Comparison of ENCODE assay signal across 16 mouse cellular contexts in genomic region chr11:87589605-87590004, GRCm38 (mm10). TPM values are rescaled to one million over a fixed set of nuclear protein-coding genes. Genes with fewer than 3 reads are reported as not detected.
DNase-seq lines count a peak whose midpoint lies in the region; ATAC-seq lines count a peak whose summit lies in the region.
"Had no signal": no experiment of that assay in that cellular context is flagged by ENCODE, and none has a peak within 500 bp of the region (broad histone marks: within the 10 kb centered on the region; RNA-seq: fewer than 3 reads in every experiment).

No protein-coding gene starts in this region.

- ATAC-seq in megakaryocyte, adult 5-6 weeks (ENCODE audit: poor library complexity, severe bottlenecking), result no peak
- ATAC-seq in hindbrain, embryonic 13.5 days (ENCODE audit: low FRiP score), result no peak
- no peak for ATAC-seq in neural tube, embryonic 13.5 days (ENCODE audit: low read depth)
- no peak for ATAC-seq in granulocyte monocyte progenitor cell, adult 5-6 weeks (replicated peaks; ENCODE audit: poor library complexity, severe bottlenecking)

- no peaks in the 10 kb centered on the region for H3K27me3 ChIP-seq in heart, embryonic 10.5 days (ENCODE audit: insufficient read depth, poor library complexity, severe bottlenecking)
- peaks cover 3% of the 10 kb centered on the region for H3K27me3 ChIP-seq in megakaryocyte, embryonic 14.5 days (replicated peaks)
- no peaks in the 10 kb centered on the region for H3K27me3 ChIP-seq in hindbrain, embryonic 13.5 days
- H3K27me3 ChIP-seq in neural tube, embryonic 13.5 days, result no peaks in the 10 kb centered on the region
- H3K27me3 ChIP-seq: CH12.LX had no signal

- WGBS in heart, embryonic 10.5 days, result 83% methylated on average over 8 of the region's 8 CpGs
- 89% methylated on average over 8 of the region's 8 CpGs for WGBS in hindbrain, embryonic 13.5 days
- 95% methylated on average over 8 of the region's 8 CpGs for WGBS in neural tube, embryonic 13.5 days

- no peak overlapping the region for H3K27ac ChIP-seq in heart, embryonic 10.5 days
- no peak overlapping the region for H3K27ac ChIP-seq in hindbrain, embryonic 13.5 days
- no peak overlapping the region for H3K27ac ChIP-seq in neural tube, embryonic 13.5 days (replicated peaks)

- DNase-seq in heart, embryonic 10.5 days (ENCODE audit: low spot score), result no peak
- DNase-seq in heart, adult 8-10 months (ENCODE audit: low spot score), result no peak
- no peak for DNase-seq in adrenal gland, postnatal 25 days
- DNase-seq: cerebellum, postnatal 36 days; kidney, adult 18-20 months; layer of hippocampus, adult 9-11 months; thymus, postnatal 25 days had no signal

- peaks cover 10% of the 10 kb centered on the region for H3K36me3 ChIP-seq in heart, embryonic 10.5 days
- H3K36me3 ChIP-seq in megakaryocyte, embryonic 14.5 days (replicated peaks; ENCODE audit: low read length), result peaks cover 11% of the 10 kb centered on the region
- no peaks in the 10 kb centered on the region; the same call in 1 of the 2 replicates for H3K36me3 ChIP-seq in hindbrain, embryonic 13.5 days
- 0 out of 2 replicates have a peak, but pooled peaks cover 7% of the 10 kb centered on the region for H3K36me3 ChIP-seq in neural tube, embryonic 13.5 days

- peak overlapping the region; percentile 29; the same call in 1 of the 2 replicates for H3K9ac ChIP-seq in hindbrain, embryonic 13.5 days
- 0 out of 2 replicates have a peak overlapping the region, but pooled peaks have one; percentile 96 for H3K9ac ChIP-seq in neural tube, embryonic 13.5 days

- H3K4me3 ChIP-seq in heart, embryonic 10.5 days, result 0 out of 2 replicates have a peak overlapping the region, but pooled peaks have one; percentile 67
- peak overlapping the region; percentile 39 for H3K4me3 ChIP-seq in megakaryocyte, embryonic 14.5 days (replicated peaks)
- H3K4me3 ChIP-seq in hindbrain, embryonic 13.5 days, result no peak overlapping the region
- no peak overlapping the region for H3K4me3 ChIP-seq in neural tube, embryonic 13.5 days

- H3K9me3 ChIP-seq in heart, embryonic 10.5 days, result no peaks in the 10 kb centered on the region
- H3K9me3 ChIP-seq in megakaryocyte, embryonic 14.5 days, result no peaks in the 10 kb centered on the region
- no peaks in the 10 kb centered on the region for H3K9me3 ChIP-seq in hindbrain, embryonic 13.5 days
- H3K9me3 ChIP-seq in neural tube, embryonic 13.5 days, result no peaks in the 10 kb centered on the region

- H3K4me2 ChIP-seq in hindbrain, embryonic 13.5 days, result peak overlapping the region; percentile 87; the same call in 1 of the 2 replicates
- peak overlapping the region; percentile 90 for H3K4me2 ChIP-seq in neural tube, embryonic 13.5 days

- H3K4me1 ChIP-seq in heart, embryonic 10.5 days, result peaks cover 48% of the 10 kb centered on the region
- H3K4me1 ChIP-seq in megakaryocyte, embryonic 14.5 days, result peaks cover 56% of the 10 kb centered on the region
- peaks cover 42% of the 10 kb centered on the region for H3K4me1 ChIP-seq in hindbrain, embryonic 13.5 days (replicated peaks)
- peaks cover 41% of the 10 kb centered on the region for H3K4me1 ChIP-seq in neural tube, embryonic 13.5 days (replicated peaks)

RNA-seq across cellular contexts. Expression of gene Mtmr4, which starts 2.4 kb away (rescaled TPM):
- 29.7 and 38.1 TPM in 2 replicates for polyA plus RNA-seq in heart, embryonic 10.5 days (2016; fragmentation: Nextera tagmentation; extraction: Ambion mirVana)
- total RNA-seq in heart, adult 8-10 months (2022), result 10 to 100 TPM; 20.6 to 25.1 (median 23.0) TPM
- 4.6 and 7.0 TPM in 2 replicates for polyA plus RNA-seq in megakaryocyte, embryonic 14.5 days (2012; ENCODE audit: insufficient read depth, low replicate concordance)
- total RNA-seq in megakaryocyte, adult 5-6 weeks (2015), result 14.6 and 18.2 TPM in 2 replicates
- total RNA-seq in megakaryocyte, adult 5-6 weeks (2017), result 25.9 and 28.1 TPM in 2 replicates
- polyA plus RNA-seq in hindbrain, embryonic 13.5 days (2015; fragmentation: Nextera tagmentation; extraction: Ambion mirVana), result 60.4 and 60.7 TPM in 2 replicates
- polyA plus RNA-seq in neural tube, embryonic 13.5 days (2015; fragmentation: Nextera tagmentation; extraction: Ambion mirVana), result 54.4 and 58.2 TPM in 2 replicates
- total RNA-seq in adrenal gland, postnatal 25 days (2021), result 25.3 and 33.2 TPM in 2 replicates
- total RNA-seq in granulocyte monocyte progenitor cell, adult 5-6 weeks (2014; fragmentation: Nextera tagmentation), result 25.2 and 25.4 TPM in 2 replicates
- total RNA-seq in granulocyte monocyte progenitor cell, adult 5-6 weeks (2017), result 20.3 and 22.6 TPM in 2 replicates

RNA-seq across cellular contexts. Expression of gene Sept4, which starts 20.9 kb away (rescaled TPM):
- 11.2 and 14.3 TPM in 2 replicates for polyA plus RNA-seq in heart, embryonic 10.5 days (2016; fragmentation: Nextera tagmentation; extraction: Ambion mirVana)
- 10 to 100 TPM; 36.5 to 54.5 (median 37.7) TPM for total RNA-seq in heart, adult 8-10 months (2022)
- not detected in 2 replicates for polyA plus RNA-seq in megakaryocyte, embryonic 14.5 days (2012; ENCODE audit: insufficient read depth, low replicate concordance)
- total RNA-seq in megakaryocyte, adult 5-6 weeks (2015), result 1.0 TPM in 1 of 2 replicates, not detected in the other
- total RNA-seq in megakaryocyte, adult 5-6 weeks (2017), result 0.26 and 4.6 TPM in 2 replicates
- 20.2 and 22.4 TPM in 2 replicates for polyA plus RNA-seq in hindbrain, embryonic 13.5 days (2015; fragmentation: Nextera tagmentation; extraction: Ambion mirVana)
- 21.9 and 27.2 TPM in 2 replicates for polyA plus RNA-seq in neural tube, embryonic 13.5 days (2015; fragmentation: Nextera tagmentation; extraction: Ambion mirVana)
- total RNA-seq in adrenal gland, postnatal 25 days (2021), result 24.3 and 38.6 TPM in 2 replicates
- total RNA-seq in granulocyte monocyte progenitor cell, adult 5-6 weeks (2014; fragmentation: Nextera tagmentation), result 4.7 TPM in 1 of 2 replicates, not detected in the other
- 1.3 TPM in 1 of 2 replicates, not detected in the other for total RNA-seq in granulocyte monocyte progenitor cell, adult 5-6 weeks (2017)

RNA-seq across cellular contexts. Expression of gene Gm11492, which starts 23.2 kb away (rescaled TPM):
- polyA plus RNA-seq in heart, embryonic 10.5 days (2016; fragmentation: Nextera tagmentation; extraction: Ambion mirVana), result not detected in 2 replicates
- total RNA-seq in heart, adult 8-10 months (2022), result not detected
- polyA plus RNA-seq in megakaryocyte, embryonic 14.5 days (2012; ENCODE audit: insufficient read depth, low replicate concordance), result not detected in 2 replicates
- total RNA-seq in megakaryocyte, adult 5-6 weeks (2015), result not detected in 2 replicates
- total RNA-seq in megakaryocyte, adult 5-6 weeks (2017), result not detected in 2 replicates
- polyA plus RNA-seq in hindbrain, embryonic 13.5 days (2015; fragmentation: Nextera tagmentation; extraction: Ambion mirVana), result not detected in 2 replicates
- polyA plus RNA-seq in neural tube, embryonic 13.5 days (2015; fragmentation: Nextera tagmentation; extraction: Ambion mirVana), result not detected in 2 replicates
- not detected in 2 replicates for total RNA-seq in adrenal gland, postnatal 25 days (2021)
- total RNA-seq in granulocyte monocyte progenitor cell, adult 5-6 weeks (2014; fragmentation: Nextera tagmentation), result not detected in 2 replicates
- not detected in 2 replicates for total RNA-seq in granulocyte monocyte progenitor cell, adult 5-6 weeks (2017)
- total RNA-seq: CH12.LX had no signal
- polyA plus RNA-seq: brain, embryonic 14.5 days; frontal cortex, adult 2 months; limb, embryonic 14.5 days had no signal

RNA-seq across cellular contexts. Expression of gene Hsf5, which starts 27.4 kb away (rescaled TPM):
- 0.15 and 0.21 TPM in 2 replicates for polyA plus RNA-seq in heart, embryonic 10.5 days (2016; fragmentation: Nextera tagmentation; extraction: Ambion mirVana)
- total RNA-seq in heart, adult 8-10 months (2022), result under 1 TPM in 2 of 4 experiments, not detected in 2; 0.05 to 0.06 TPM
- not detected in 2 replicates for polyA plus RNA-seq in megakaryocyte, embryonic 14.5 days (2012; ENCODE audit: insufficient read depth, low replicate concordance)
- total RNA-seq in megakaryocyte, adult 5-6 weeks (2015), result 0.09 TPM in 1 of 2 replicates, not detected in the other
- 0.07 TPM in 1 of 2 replicates, not detected in the other for total RNA-seq in megakaryocyte, adult 5-6 weeks (2017)
- polyA plus RNA-seq in hindbrain, embryonic 13.5 days (2015; fragmentation: Nextera tagmentation; extraction: Ambion mirVana), result 0.51 and 0.63 TPM in 2 replicates
- polyA plus RNA-seq in neural tube, embryonic 13.5 days (2015; fragmentation: Nextera tagmentation; extraction: Ambion mirVana), result 0.59 and 0.63 TPM in 2 replicates
- 0.09 and 0.24 TPM in 2 replicates for total RNA-seq in adrenal gland, postnatal 25 days (2021)
- total RNA-seq in granulocyte monocyte progenitor cell, adult 5-6 weeks (2014; fragmentation: Nextera tagmentation), result not detected in 2 replicates
- total RNA-seq in granulocyte monocyte progenitor cell, adult 5-6 weeks (2017), result not detected in 2 replicates

Comparison
In these comparisons a context has a peak if more than half of its experiments do, and no peak if none do; other contexts are left out.
1. H3K4me3 ChIP-seq: peak in heart, embryonic 10.5 days (single experiment) and megakaryocyte, embryonic 14.5 days (single experiment); none in hindbrain, embryonic 13.5 days (single experiment) and neural tube, embryonic 13.5 days (single experiment).